Mouse (Mus musculus) thymus, adult 2 months (tissue): ENCODE data around the gene Als2.

Source experiments
- CTCF ChIP-seq: fragments of 200-500 bp; IDR thresholded peaks from 2 replicates; pipeline ENCODE4 v1.5.1; 2012; ENCODE audit warnings: mild to moderate bottlenecking, control low read depth, low read length, moderate library complexity, borderline replicate concordance; ENCODE audit not compliant: control insufficient read depth, poor library complexity, insufficient read depth; ENCODE audit errors: extremely low read depth
- POLR2A ChIP-seq: fragments of 200-500 bp; IDR thresholded peaks from 2 replicates; pipeline ENCODE4 v1.6.1; 2012; ENCODE audit warnings: mild to moderate bottlenecking, low read length, control low read depth, moderate library complexity; ENCODE audit not compliant: control insufficient read depth, poor library complexity, insufficient read depth; ENCODE audit errors: extremely low read depth

GRCm38 (mm10) chr1:59170290-59170689 is 66.7 kb downstream of the Als2 start:
- TF ChIP-seq CTCF (no peak), POLR2A (no peak)
